Mouse (Mus musculus): ENCODE data around the gene Wrap73.

Gene Wrap73

GRCm38 (mm10) chr4:154140182-154140212 is 2.2 kb upstream of the Wrap73 start, which contains the start of gene Trp73:
Trp73 (minus strand) TSS chr4:154140208.
- no peak for DNase-seq (ENCODE audit: low spot score in 2 of 2)

DNA sequence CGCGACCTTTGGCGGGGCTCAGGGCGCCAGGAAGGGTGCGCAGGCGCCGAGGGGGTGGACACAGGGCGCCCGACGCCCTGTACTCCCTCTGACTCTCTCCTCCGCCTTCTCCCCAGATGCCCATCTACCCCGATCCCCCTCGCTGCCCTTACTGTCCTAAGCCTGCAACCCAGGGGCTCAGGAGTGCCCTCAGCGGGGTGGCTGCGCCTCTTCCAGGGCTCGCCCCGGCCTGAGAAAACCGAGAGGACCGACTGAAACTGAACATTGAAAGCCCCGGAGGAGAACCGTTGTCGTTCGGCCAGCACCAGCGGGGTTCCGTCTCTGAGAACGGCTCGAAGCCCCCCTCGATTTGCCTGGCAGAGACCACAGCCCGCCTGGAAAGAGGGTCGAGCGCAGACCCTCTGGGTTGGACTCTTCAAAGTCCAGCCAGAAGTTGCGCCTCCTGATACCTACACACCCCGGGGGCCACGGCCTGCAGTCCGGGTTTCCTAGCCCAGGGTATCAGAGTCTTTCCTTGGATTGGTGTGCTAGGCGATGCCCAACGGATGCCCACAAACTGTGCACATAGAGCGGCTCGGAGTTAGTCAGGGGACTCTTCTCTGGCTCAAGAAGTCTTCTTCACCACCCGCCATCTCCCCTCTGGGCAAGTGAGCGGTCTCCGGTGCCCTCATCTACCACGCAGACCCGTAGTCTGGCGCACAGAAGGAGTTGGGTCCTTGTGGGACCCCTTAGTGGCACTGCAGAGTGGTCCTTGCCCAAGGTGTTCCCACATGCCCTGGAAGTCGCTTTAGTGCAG is 1.8 kb upstream of the Wrap73 start:
- DNase-seq (ENCODE audit: low spot score in 2 of 2): no peak

DNA sequence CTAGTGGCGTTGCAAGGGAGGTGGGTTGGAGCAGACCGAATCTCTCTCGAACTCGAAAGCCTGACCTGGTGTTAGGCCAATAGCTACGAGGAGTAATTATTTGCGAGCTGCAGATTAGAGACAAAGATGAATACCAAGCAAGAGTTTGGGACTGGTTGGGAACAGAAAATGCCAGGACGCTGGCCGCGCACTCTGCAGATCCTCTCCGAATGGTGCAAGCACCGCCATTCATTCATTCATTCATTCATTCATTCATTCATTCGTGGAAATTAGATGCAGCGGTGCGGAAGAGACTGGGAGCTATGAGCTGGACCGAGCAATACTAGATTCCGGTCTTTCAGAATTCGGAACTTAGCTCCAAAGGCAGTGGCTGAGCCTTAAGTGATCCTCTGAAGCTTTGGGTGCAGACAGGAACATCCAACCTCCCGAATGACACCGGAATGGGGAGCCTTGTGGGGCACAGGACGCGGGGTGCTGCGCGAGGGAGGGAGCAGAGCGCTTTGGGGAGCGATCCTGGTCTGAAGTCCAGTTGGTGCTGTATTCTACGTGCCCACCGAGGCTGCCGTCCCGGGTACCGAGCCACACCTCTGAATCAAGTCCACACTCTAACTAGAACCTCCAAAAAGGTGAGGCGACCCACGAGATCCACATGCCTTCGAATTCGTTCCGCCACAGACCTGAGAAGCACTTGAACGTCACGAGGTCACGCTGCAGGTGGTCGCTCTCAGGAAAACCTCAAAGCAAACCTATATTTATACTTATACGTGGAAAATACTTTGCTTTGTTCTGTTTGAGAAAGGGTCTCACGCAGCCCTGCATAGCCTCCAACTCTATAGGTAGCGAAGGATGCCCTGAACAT is 934 bp upstream of the Wrap73 start:
- DNase-seq (ENCODE audit: low spot score in 2 of 2): no peak

GRCm38 (mm10) chr4:154144712-154145111 is 2.5 kb downstream of the Wrap73 start:
- no peak for DNase-seq (ENCODE audit: low spot score in 2 of 2)

DNA sequence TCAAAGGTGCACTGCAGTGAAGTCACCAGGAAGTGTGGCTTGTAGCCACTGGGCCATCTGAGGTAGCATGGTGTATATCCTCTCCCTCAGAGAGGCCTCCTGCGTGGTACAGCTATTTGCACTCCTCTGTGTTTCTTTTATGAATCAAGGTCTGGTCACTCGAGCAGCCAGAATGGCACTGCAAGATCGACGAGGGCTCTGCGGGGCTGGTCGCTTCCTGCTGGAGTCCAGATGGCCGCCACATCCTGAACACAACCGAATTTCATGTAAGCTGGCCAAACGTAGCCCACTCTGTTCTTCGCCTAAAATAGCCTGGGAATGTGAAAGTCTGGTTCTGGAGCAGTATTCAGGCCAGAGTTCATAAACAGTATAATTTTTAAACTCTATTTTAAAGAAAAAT is 4.2 kb downstream of the Wrap73 start:
- no peak for DNase-seq (ENCODE audit: low spot score in 2 of 2)

GRCm38 (mm10) chr4:154154104-154154503 is 11.9 kb downstream of the Wrap73 start:
- DNase-seq (ENCODE audit: low spot score in 2 of 2): no peak

DNA sequence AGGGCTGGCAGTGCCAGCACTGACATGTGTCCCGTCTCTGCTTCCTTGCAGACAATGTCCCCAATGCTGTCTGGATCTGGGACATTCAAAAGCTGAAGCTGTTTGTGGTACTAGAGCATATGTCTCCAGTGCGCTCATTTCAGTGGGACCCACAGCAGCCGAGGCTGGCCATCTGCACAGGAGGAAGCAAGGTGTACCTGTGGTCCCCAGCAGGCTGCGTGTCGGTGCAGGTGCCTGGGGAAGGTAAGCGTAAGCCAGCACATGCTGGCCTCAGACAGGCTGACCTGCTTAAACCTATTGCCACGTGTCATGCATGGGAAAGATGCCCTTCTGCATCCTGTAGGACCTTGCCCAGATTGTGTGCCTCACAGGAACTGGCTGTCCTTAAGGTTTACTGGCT is 13.9 kb downstream of the Wrap73 start:
- DNase-seq (ENCODE audit: low spot score in 2 of 2): no peak

GRCm38 (mm10) chr4:154157970-154158662 is 15.9 kb downstream of the Wrap73 start:
- no peak for DNase-seq (ENCODE audit: low spot score in 2 of 2)

DNA sequence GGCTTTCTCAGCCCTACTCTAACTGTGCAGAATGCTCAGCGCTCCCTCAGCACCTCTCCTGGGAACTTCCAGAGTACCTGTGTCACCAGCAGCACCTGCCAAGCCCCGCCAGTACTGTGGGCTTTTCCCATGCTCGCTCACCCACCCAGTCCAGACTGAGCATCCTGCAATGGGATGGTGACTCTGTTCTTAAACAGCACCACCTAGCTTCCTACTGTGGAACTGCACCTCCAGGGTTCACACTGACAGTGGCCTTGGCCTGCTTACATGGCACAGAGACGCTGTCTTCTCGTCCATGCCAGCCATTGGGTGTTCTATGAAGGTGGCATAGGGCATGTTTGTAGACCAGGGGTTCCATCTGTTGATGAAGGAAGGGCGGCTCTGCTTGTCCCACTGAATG is 16.8 kb downstream of the Wrap73 start:
- DNase-seq (ENCODE audit: low spot score in 2 of 2): peak; percentile 72 to 83

DNA sequence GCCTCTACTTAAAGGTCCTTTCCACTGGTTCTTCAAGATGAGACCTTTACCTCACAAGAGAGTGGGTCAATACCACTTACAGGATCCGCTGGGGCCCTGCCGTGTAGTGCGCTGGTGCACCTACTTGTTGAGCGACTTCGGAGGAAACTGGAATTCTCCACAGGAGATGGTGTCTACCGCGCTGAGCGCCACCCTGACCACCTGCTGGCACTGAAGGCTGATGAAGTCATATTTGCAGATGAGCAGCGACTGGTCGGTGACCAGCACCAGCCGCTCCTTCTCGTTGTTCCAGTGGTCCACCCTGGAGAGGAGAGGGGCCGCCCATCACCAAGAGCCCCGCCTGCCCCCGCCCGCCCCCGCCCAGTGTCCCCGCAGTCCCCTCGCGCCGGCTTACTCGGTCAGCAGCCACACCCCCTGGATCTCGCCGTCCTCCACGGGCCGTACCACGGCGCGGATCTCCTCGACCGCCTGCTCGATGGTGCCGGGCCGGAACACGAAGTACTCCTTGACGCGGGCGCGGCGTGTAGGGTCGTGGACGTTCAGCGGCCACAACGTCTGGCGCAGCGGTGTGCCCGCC is 17.9 kb downstream of the Wrap73 start:
- DNase-seq (ENCODE audit: low spot score in 2 of 2): peak in 1 of 2 experiments; percentile 26

DNA sequence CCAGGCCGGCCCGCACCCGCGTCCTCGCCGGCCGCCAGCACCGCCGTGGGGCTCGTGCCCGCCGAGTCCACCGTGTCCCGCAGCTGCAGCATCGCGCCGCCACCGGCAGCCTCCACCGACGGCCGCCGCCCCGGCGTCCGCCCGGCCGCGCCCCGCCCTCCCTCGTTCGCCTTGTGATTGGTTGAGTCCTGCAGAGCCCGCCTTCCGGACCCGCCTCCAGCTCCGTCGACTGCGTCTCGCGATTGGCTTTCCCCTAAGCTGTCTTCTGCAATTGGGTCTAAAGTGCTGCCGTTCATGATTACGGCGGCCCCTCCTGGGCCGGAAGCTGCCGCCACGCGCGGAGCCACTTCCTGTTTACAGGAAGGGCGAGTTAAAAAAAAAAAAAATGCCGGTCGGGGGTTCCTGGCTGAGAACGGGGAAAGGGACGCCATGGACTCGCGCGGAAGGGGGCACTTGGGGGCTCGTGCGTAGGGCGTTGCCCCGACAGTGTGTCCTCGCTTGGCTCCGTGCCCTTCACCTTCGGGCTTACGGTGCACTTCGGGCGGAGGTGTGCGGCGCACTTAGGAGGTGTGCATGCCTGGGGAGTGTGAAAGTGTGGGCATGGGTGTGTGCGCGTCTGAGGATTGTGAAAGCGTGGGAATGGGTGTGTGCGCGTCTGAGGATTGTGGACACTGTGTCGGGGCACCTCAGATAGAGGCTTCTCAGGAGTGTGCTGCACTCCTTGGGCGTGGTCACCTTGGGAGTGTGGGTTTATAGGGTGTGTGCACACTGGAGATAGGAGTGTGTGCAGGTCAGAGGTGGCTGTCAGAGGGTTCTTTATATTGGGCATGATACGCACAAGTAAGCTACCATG is 18.6 kb downstream of the Wrap73 start, which contains the start of gene Tprgl:
Gene Tprgl, minus strand, starts transcription at position 129 of the 853 bp plus-strand sequence.
- peak; percentile 93 to 95 for DNase-seq (ENCODE audit: low spot score in 2 of 2)

DNA sequence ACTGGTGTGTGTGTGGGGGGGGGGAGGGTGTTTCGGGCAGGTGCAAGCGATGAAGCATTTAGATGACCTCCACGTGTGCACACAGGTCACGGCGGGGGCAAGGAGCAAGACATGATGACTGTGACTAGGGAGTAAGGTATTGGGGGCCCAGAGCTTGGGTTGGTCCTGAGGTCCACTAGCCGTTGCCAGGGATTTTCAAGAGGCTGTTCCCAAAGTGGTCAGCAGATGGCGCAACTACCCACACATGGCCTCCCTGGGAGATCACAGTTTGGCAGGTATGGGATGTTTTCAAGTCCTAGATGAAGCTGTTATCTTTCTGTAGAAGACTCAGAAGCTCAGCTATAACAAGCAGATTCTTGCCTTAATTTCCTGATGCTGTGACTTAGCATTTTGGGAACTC is 21.1 kb downstream of the Wrap73 start:
- DNase-seq (ENCODE audit: low spot score in 2 of 2): peak in 1 of 2 experiments; percentile 69

DNA sequence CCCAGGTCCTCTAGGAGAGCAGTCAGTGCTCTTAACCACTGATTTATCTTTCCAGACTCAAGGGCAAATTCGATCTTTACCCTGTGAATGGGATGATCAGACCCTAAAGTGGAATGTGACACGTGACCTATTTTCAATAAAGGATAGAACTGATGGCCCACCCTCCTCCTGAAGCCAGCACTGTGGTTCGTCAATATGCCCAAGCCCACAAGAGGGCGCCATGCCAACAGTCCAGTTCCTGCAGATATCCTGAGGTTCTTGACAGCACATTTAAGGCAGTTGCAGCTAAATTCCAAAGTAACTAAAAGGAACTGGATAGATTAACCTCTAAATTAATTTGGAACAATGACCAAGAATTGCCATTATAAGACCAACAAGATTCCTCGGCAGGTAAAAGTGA is 24.9 kb downstream of the Wrap73 start:
- peak in 1 of 2 experiments; percentile 44 for DNase-seq (ENCODE audit: low spot score in 2 of 2)

GRCm38 (mm10) chr4:154170021-154170420 is 27.8 kb downstream of the Wrap73 start:
- no peak for DNase-seq (ENCODE audit: low spot score in 2 of 2)

GRCm38 (mm10) chr4:154170506-154171150 is 28.5 kb downstream of the Wrap73 start, which contains the start of gene Megf6:
Megf6 (plus strand) TSS chr4:154170730.
- no peak for DNase-seq (ENCODE audit: low spot score in 2 of 2)

DNA sequence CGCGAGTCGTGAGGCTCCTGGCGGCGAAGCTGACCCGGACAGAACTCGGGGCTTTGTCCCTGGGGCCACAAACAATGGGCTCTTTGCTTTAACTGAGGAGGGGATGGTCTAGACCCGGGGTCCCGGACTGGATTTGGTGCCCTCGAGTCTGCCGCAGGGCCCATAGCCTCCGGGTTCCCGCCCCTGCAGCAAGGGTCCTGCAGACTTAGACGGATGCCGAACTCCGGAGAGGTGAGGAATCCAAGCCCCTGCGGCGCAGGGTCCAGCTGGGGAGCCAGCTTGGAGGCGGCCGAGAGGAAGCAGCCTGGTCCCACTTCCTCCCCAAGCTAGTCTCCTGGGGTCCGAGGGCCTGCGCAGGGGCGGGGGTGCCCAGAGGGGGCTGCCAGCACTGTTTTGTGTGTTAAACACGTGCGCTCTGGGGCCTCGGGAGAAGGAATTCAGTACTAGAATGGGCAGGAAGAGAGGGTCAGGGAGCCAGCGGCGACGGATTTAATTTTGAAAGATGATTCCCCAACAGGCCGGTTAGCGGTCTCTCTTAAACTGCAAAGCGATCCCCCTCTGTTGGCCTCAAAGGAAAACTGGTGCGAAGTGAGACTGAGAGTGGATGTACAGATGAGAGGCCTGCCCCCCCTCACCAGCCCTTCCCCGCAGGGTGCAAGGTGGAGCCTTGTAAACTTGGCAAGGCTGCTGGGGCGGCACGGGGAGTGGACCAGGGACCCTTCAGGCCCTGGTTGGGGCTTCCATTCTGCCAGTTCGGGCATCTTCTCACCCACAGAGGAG is 29.2 kb downstream of the Wrap73 start:
- DNase-seq (ENCODE audit: low spot score in 2 of 2): no peak

DNA sequence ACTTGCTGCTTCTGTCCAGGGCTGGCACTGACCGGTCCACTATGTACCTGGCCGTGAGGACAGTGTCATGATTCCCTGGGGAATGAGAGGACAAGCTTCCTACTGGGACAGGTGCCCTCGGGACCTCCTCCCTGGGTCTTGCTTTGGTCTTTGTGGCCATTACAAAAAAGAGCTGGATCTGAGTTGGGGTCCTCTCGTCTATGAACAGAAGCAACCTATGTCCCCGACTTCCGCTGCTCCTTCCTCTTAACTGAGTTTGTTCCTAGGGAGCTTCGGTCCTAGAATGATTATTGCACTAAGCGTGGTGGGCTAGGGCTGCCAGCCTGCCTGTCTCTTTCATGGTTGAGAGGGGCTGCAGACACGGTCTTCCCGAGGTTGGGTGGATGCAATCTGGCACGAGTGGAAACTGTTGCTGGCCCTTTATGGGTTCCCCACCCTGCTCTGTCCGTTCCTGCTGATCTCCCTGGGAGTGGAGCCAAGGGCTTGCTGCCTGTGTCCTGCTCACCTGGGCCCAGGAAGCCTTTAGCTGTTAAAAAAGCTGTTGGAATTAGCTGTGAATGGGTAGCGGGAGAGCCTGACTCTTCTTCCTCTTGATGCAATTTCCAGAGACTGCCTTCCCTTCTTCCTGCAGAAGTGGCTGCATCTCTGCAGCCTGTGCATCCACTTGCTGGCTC is 29.9 kb downstream of the Wrap73 start:
- DNase-seq (ENCODE audit: low spot score in 2 of 2): no peak

- DNase-seq (ENCODE audit: low spot score in 2 of 2): no peak
Measured at GRCm38 (mm10) chr4:154177257-154177656, 35.1 kb downstream of the Wrap73 start.

DNA sequence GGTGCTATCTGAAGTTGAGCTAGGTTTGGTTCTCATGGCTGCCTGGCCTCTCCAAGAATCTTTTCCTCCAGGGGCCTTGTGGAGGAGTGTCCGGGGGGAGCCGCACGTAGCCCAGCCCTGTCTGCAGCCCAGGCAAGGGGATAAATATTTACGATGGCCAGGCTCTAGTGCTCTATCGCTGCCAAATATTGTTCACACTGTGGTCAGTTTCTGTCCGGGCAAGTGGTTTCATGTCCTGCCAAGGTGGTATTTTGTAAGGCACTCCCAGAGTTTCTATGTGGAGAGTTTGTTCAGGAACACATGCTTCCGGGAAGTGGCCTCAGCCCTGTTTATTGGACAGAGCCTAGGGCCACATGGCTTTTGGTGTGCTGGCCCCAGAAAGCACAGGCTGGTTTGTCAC is 38.8 kb downstream of the Wrap73 start:
- DNase-seq (ENCODE audit: low spot score in 2 of 2): no peak

- DNase-seq (ENCODE audit: low spot score in 2 of 2): no peak
Measured at GRCm38 (mm10) chr4:154183566-154183965, 41.4 kb downstream of the Wrap73 start.
